Mouse (Mus musculus): ENCODE data around the gene Ube2o.

DNA sequence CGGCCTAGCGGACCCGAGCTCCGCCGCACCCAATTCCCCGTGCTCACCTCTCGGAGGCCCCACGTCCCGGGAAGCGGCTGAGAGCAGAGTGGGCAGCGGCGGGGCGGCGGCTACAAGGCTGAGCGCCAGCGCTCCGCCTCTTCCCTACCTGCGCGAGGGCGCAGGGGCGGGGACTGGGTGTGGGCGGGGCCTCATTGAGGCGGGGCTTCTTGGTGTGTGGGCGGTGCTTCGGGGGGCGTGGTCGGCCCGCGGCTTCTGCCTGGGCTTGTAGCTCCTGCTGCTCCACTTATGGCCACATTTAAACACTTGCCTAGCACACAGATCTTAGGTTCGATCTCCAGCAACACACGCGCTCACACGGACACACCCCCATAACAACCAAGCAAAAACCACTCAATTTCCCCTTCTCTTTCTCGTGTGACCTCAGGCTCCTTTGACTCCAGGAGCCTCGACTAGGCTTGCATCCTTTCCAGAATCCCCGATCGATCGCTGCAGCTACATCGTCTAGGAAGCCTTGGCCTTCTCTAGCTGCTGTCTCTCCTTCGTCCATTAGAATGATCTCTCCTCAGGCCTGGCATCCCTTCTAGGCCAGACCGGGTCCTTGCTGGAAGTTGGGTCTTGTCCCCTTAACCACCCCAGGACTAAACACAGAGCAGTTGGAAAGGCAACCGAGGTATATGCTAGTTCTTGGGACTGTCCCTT is 43.0 kb upstream of the Ube2o start:
- TF ChIP-seq GATA1 (IDR thresholded peaks at IDR 0.05; ENCODE audit: low read length) (no peak), TAL1 (IDR thresholded peaks at IDR 0.05; ENCODE audit: low read length) (no peak)

All from erythroblast, embryonic 14.5 days (primary cell).